ENCODE assay signal across 12 mouse cellular contexts in genomic region chr8:120581329-120581728, GRCm38 (mm10).
"Had no signal": no experiment of that assay in that cellular context is flagged by ENCODE, and none has a peak within 500 bp of the region (broad histone marks: within the 10 kb centered on the region; RNA-seq: fewer than 3 reads in every experiment).

No protein-coding gene starts in this region.

- H3K9ac ChIP-seq: limb, embryonic 13.5 days; liver, embryonic 13.5 days; stomach, embryonic 15.5 days had no signal

- H3K4me1 ChIP-seq: limb, embryonic 13.5 days; stomach, embryonic 15.5 days had no signal

- ATAC-seq: intestine, embryonic 16.5 days had no signal

- DNase-seq: layer of hippocampus, postnatal 36 days; liver, embryonic 13.5 days; lung, adult 18-20 months; midbrain, embryonic 14.5 days; retina, postnatal 1 day; right cerebral cortex, postnatal 4 days; thymus, adult 2 months; thymus, postnatal 25 days had no signal

- H3K4me3 ChIP-seq: limb, embryonic 13.5 days; liver, embryonic 13.5 days; myocyte; stomach, embryonic 15.5 days had no signal

- H3K4me2 ChIP-seq: limb, embryonic 13.5 days; liver, embryonic 13.5 days; stomach, embryonic 15.5 days had no signal

- H3K27me3 ChIP-seq: limb, embryonic 13.5 days; liver, embryonic 13.5 days; stomach, embryonic 15.5 days had no signal

- H3K27ac ChIP-seq: limb, embryonic 13.5 days; liver, embryonic 13.5 days; stomach, embryonic 15.5 days had no signal

- H3K9me3 ChIP-seq: limb, embryonic 13.5 days; liver, embryonic 13.5 days; stomach, embryonic 15.5 days had no signal
